Mouse (Mus musculus) kidney, adult 2 months (tissue): ENCODE data around the gene Jpt1. TPM values are rescaled to one million over a fixed set of nuclear protein-coding genes. Genes with fewer than 3 reads are reported as not detected.
A peak's percentile ranks its signal among the peaks of the same experiment; 100 is the strongest.
"Not testable (repeated sequence)": the region's sequence is repeated elsewhere in the genome, so short reads cannot be mapped to it uniquely, and the experiment has no call there.

Experiments used
- DNase-seq: peaks from one replicate; pipeline ENCODE4 v3.0.0; 2021
- H3K27ac ChIP-seq: fragments of 200-500 bp; 2 replicates; pipeline ENCODE4 v1.5.1; 2012; ENCODE audit warnings: low read depth, low read length, control low read depth, inconsistent platforms; ENCODE audit not compliant: insufficient read depth
- H3K27me3 ChIP-seq: fragments of 200-500 bp; replicated peaks from 2 replicates; pipeline ENCODE4 v1.6.1; 2012; ENCODE audit warnings: mild to moderate bottlenecking, moderate library complexity, low read length, inconsistent platforms; ENCODE audit not compliant: control insufficient read depth, insufficient read depth
- H3K36me3 ChIP-seq: fragments of 200-500 bp; 2 replicates; pipeline ENCODE4 v1.6.1; 2012; ENCODE audit warnings: mild to moderate bottlenecking, moderate library complexity, low read length, inconsistent platforms; ENCODE audit not compliant: control insufficient read depth, insufficient read depth
- H3K4me1 ChIP-seq: fragments of 200-500 bp; 2 replicates; pipeline ENCODE4 v1.6.1; 2011; ENCODE audit warnings: low read length; ENCODE audit not compliant: control insufficient read depth, insufficient read depth
- H3K4me3 ChIP-seq: fragments of 200-500 bp; 2 replicates; pipeline ENCODE4 v1.5.1; 2011; ENCODE audit warnings: mild to moderate bottlenecking, low read depth, low read length, control low read depth; ENCODE audit not compliant: insufficient read depth
- CTCF ChIP-seq: fragments of 200-500 bp; conservative IDR thresholded peaks from 2 replicates; pipeline ENCODE4 v1.5.1; 2011; ENCODE audit warnings: low read depth, mild to moderate bottlenecking, control low read depth, low read length, moderate library complexity, mixed read lengths; ENCODE audit not compliant: insufficient read depth, insufficient read length
- POLR2A ChIP-seq: fragments of 200-500 bp; IDR thresholded peaks from one replicate; pipeline ENCODE4 v1.6.1; 2011; ENCODE audit warnings: low read depth, low read length, control low read depth
- WGBS: fragments of 180-500 bp; shearing (Covaris S2); methylation state at CpG from one replicate; pipeline ENCODE4 v1.1.7; 2018; 5-methylcytosine and 5-hydroxymethylcytosine counted together
- polyA plus RNA-seq: library from polyadenylated mRNA; depleted of rRNA; stranded (reverse); fragments of >200 nt; gene quantifications from 2 replicates; pipeline ENCODE4 v1.2.3, GENCODE M21; 2012

Jpt1 gene
- polyA plus RNA-seq, 1 experiment, result 64.9 TPM

- Histone ChIP-seq H3K36me3 (peaks cover 1% of the 10 kb centered on the region), H3K4me1 (peaks cover 7% of the 10 kb centered on the region; the same call in 1 of the 2 replicates), H3K4me3 (peak within 1 kb of the TSS; percentile 67), H3K27me3 (no peaks in the 10 kb centered on the region), H3K27ac (peak within 1 kb of the TSS; percentile 93)
- 2% methylated on average over 62 of the region's 70 CpGs for WGBS
- TF ChIP-seq POLR2A (peak; percentile 66), CTCF (no peak)
- peak; percentile 99 for DNase-seq
These were observed 22.0 kb upstream of the Jpt1 start, which contains the start of gene Sumo2 for GRCm38 (mm10) chr11:115536038-115536681. Sumo2 (minus strand) TSS chr11:115536276.

GRCm38 (mm10) chr11:115535401-115536037, 21.3 kb upstream of the Jpt1 start:
- H3K4me1 ChIP-seq, result peaks cover 7% of the 10 kb centered on the region; the same call in 1 of the 2 replicates
- peaks cover 1% of the 10 kb centered on the region for H3K36me3 ChIP-seq
- H3K27ac ChIP-seq, result peak overlapping the region; percentile 93
- TF ChIP-seq POLR2A (no peak), CTCF (no peak)
- no peaks in the 10 kb centered on the region for H3K27me3 ChIP-seq
- peak overlapping the region; percentile 67 for H3K4me3 ChIP-seq
- under 1% methylated on average over 74 of the region's 84 CpGs for WGBS
- peak; percentile 49 for DNase-seq

- WGBS, result 1% methylated on average over 11 of the region's 11 CpGs
- peak overlapping the region; percentile 67 for H3K4me3 ChIP-seq
- H3K4me1 ChIP-seq, result peaks cover 7% of the 10 kb centered on the region; the same call in 1 of the 2 replicates
- TF ChIP-seq CTCF, result no peak
- TF ChIP-seq POLR2A, result no peak
- H3K27me3 ChIP-seq, result no peaks in the 10 kb centered on the region
- DNase-seq, result no peak
- H3K36me3 ChIP-seq, result peaks cover 4% of the 10 kb centered on the region
- no peak overlapping the region for H3K27ac ChIP-seq
These were observed 20.7 kb upstream of the Jpt1 start for GRCm38 (mm10) chr11:115534759-115535371.

- H3K4me3 ChIP-seq, H3K27ac ChIP-seq, H3K4me1 ChIP-seq, H3K27me3 ChIP-seq, DNase-seq: not testable (repeated sequence)
- 77% methylated on average over 3 of the region's 3 CpGs for WGBS
- H3K36me3 ChIP-seq, result peaks cover 10% of the 10 kb centered on the region
These were observed 12.3 kb upstream of the Jpt1 start for GRCm38 (mm10) chr11:115526446-115526845.

GRCm38 (mm10) chr11:115522703-115523102, 8.5 kb upstream of the Jpt1 start:
- Histone ChIP-seq H3K4me1 (no peaks in the 10 kb centered on the region), H3K36me3 (peaks cover 7% of the 10 kb centered on the region), H3K27me3 (no peaks in the 10 kb centered on the region; the same call in 1 of the 2 replicates), H3K4me3 (no peak overlapping the region), H3K27ac (no peak overlapping the region)
- 73% methylated on average over 2 of the region's 2 CpGs for WGBS
- TF ChIP-seq POLR2A (no peak), CTCF (no peak)
- no peak for DNase-seq

- no peak overlapping the region for H3K27ac ChIP-seq
- no peak overlapping the region for H3K4me3 ChIP-seq
- DNase-seq, result no peak
- TF ChIP-seq CTCF (no peak), POLR2A (no peak)
- H3K4me1 ChIP-seq, result no peaks in the 10 kb centered on the region
- 94% methylated on average over 2 of the region's 2 CpGs for WGBS
- H3K27me3 ChIP-seq, result no peaks in the 10 kb centered on the region; the same call in 1 of the 2 replicates
- H3K36me3 ChIP-seq, result peaks cover 7% of the 10 kb centered on the region
These were observed 8.1 kb upstream of the Jpt1 start for GRCm38 (mm10) chr11:115522238-115522637.

GRCm38 (mm10) chr11:115521080-115521479, 6.9 kb upstream of the Jpt1 start:
- no peaks in the 10 kb centered on the region for H3K4me1 ChIP-seq
- TF ChIP-seq CTCF (no peak), POLR2A (no peak)
- H3K4me3 ChIP-seq, result no peak overlapping the region
- 71% methylated on average over 4 of the region's 4 CpGs for WGBS
- no peak overlapping the region for H3K27ac ChIP-seq
- peaks cover 4% of the 10 kb centered on the region for H3K36me3 ChIP-seq
- no peaks in the 10 kb centered on the region; the same call in 1 of the 2 replicates for H3K27me3 ChIP-seq
- DNase-seq, result no peak
